Mouse (Mus musculus) olfactory bulb, adult 2 months (tissue): Measurements from ENCODE around the gene Sgsh.

Experiments
- CTCF ChIP-seq: fragments of 200-500 bp; IDR thresholded peaks from 2 replicates; pipeline ENCODE4 v1.5.1; 2012; ENCODE audit warnings: low read depth, mild to moderate bottlenecking, low read length, moderate library complexity; ENCODE audit not compliant: insufficient read depth
- POLR2A ChIP-seq: fragments of 200-500 bp; IDR thresholded peaks from 2 replicates; pipeline ENCODE4 v1.6.1; 2012; ENCODE audit warnings: mild to moderate bottlenecking, low read depth, low read length, moderate library complexity; ENCODE audit not compliant: insufficient read depth

- no peak for TF ChIP-seq CTCF
- no peak for TF ChIP-seq POLR2A
Measured at GRCm38 (mm10) chr11:119298917-119299316, 56.4 kb downstream of the Sgsh start.
